Mouse (Mus musculus) heart, postnatal 36 days (tissue): ENCODE measurements at regions not wholly inside any gene's neighbourhood (a gene's known extent, or its start where the extent isn't known, plus 50 kb on each side); places are given as distances from the start of the nearest gene placed in this dataset.
"Not testable (repeated sequence)": the region's sequence is repeated elsewhere in the genome, so short reads cannot be mapped to it uniquely, and the experiment has no call there.

Source experiments
- DNase-seq, 2 experiments: peaks; one replicate each; pipeline ENCODE4 v3.0.0; 2021 to 2022
- intact Hi-C: fragments of 180-260 bp; cut with DNase I; formaldehyde crosslinking; loops from one replicate; pipeline ENCODE4 v1.15.1; 2025

- intact Hi-C loops: no loop called here
- no peak for DNase-seq
These were observed 55.4 kb upstream of the Bnc1 start for GRCm38 (mm10) chr7:82047456-82047855.

GRCm38 (mm10) chr7:82053411-82053810, 61.3 kb upstream of the Bnc1 start:
- intact Hi-C loops: no loop called here
- no peak for DNase-seq

- peak; percentile 6 for DNase-seq
- intact Hi-C loops: no loop called here
These were observed 64.6 kb upstream of the Bnc1 start for GRCm38 (mm10) chr7:82056551-82057230.

GRCm38 (mm10) chr7:82063407-82063806, 71.3 kb upstream of the Bnc1 start:
- intact Hi-C loops: no loop called here

GRCm38 (mm10) chr7:82069629-82070450, 77.7 kb upstream of the Bnc1 start:
- intact Hi-C loops: no loop called here
- DNase-seq: no peak

More at GRCm38 (mm10) chr7:82063407-82063806, 71.3 kb upstream of the Bnc1 start:
- DNase-seq: no peak

GRCm38 (mm10) chr7:82070946-82071727, 79.0 kb upstream of the Bnc1 start:
- DNase-seq: no peak
- intact Hi-C loops: no loop called here

GRCm38 (mm10) chr7:82075359-82075758, 83.3 kb upstream of the Bnc1 start:
- no peak for DNase-seq
- intact Hi-C loops: no loop called here

GRCm38 (mm10) chr7:82081851-82082250, 89.8 kb upstream of the Bnc1 start:
- intact Hi-C loops: no loop called here

GRCm38 (mm10) chr7:82082883-82083282, 90.8 kb upstream of the Sh3gl3 start:
- intact Hi-C loops: no loop called here
- DNase-seq: peak in 1 of 2 experiments; percentile 7

More at GRCm38 (mm10) chr7:82081851-82082250, 89.8 kb upstream of the Bnc1 start:
- no peak for DNase-seq

GRCm38 (mm10) chr7:82084473-82084872, 89.2 kb upstream of the Sh3gl3 start:
- intact Hi-C loops: no loop called here
- DNase-seq: no peak

GRCm38 (mm10) chr7:82085205-82085604, 88.4 kb upstream of the Sh3gl3 start:
- DNase-seq: no peak
- intact Hi-C loops: no loop called here

- intact Hi-C loops: no loop called here
- no peak for DNase-seq
These were observed 75.5 kb upstream of the Sh3gl3 start for GRCm38 (mm10) chr7:82098136-82098535.

GRCm38 (mm10) chr7:82101314-82101713, 72.3 kb upstream of the Sh3gl3 start:
- intact Hi-C loops: no loop called here
- no peak for DNase-seq

GRCm38 (mm10) chr7:82105631-82106030, 68.0 kb upstream of the Sh3gl3 start:
- DNase-seq: no peak
- intact Hi-C loops: no loop called here

- DNase-seq, intact Hi-C loops: not testable (repeated sequence)
These were observed 64.5 kb upstream of the Sh3gl3 start for GRCm38 (mm10) chr7:82109141-82109540.

- DNase-seq: no peak
- intact Hi-C loops: no loop called here
These were observed 64.1 kb upstream of the Sh3gl3 start for GRCm38 (mm10) chr7:82109550-82109949.

GRCm38 (mm10) chr7:82109977-82110376, 63.7 kb upstream of the Sh3gl3 start:
- intact Hi-C loops: no loop called here
- no peak for DNase-seq

GRCm38 (mm10) chr7:82112046-82112445, 61.6 kb upstream of the Sh3gl3 start:
- intact Hi-C loops: no loop called here
- no peak for DNase-seq

GRCm38 (mm10) chr7:82115646-82116045, 58.0 kb upstream of the Sh3gl3 start:
- DNase-seq: no peak
- intact Hi-C loops: no loop called here

GRCm38 (mm10) chr7:82119266-82119665, 54.4 kb upstream of the Sh3gl3 start:
- intact Hi-C loops: loop anchor here (1.0 to 2.0 kb wide), 2 partner anchors 160 to 330 kb away; partner anchors contain the start of gene 3110040N11Rik
- DNase-seq: peak; percentile 56 to 75

GRCm38 (mm10) chr7:82119866-82120265, 53.8 kb upstream of the Sh3gl3 start:
- no peak for DNase-seq
- intact Hi-C loops: loop anchor here (1.0 to 2.0 kb wide), 3 partner anchors 143 to 331 kb away; partner anchors contain the start of gene 3110040N11Rik
